Mouse (Mus musculus) E14TG2a.4 (cell line): Measurements from ENCODE around the gene Gdnf.

Source experiments
- CTCF ChIP-seq: conservative IDR thresholded peaks from 2 replicates; pipeline ENCODE4 v1.5.1; 2014; ENCODE audit warnings: low read length
- NANOG ChIP-seq: IDR thresholded peaks from 2 replicates; pipeline ENCODE4 v1.6.1; 2014; ENCODE audit warnings: borderline replicate concordance, low read length, mixed read lengths

DNA sequence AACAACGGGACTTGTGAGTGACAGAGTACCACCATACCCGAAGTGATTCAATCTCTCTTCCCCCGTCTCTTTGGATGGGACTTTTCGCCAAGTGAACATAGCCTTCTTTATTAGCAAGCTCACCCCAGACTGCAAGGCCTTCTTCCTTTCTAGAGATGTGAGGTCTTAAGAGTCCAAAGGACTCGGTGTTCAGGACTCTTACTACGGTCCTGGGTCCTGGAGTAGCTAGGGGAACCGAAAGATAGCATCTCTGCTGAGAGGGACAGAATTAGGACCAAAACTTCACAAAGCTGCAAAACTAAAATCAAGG lies 3.7 kb downstream of the Gdnf start:
- TF ChIP-seq CTCF (no peak), NANOG (no peak)
